Mouse (Mus musculus) ovary, postnatal 36 days (tissue): ENCODE measurements around the gene Arl11.

Source experiments
- DNase-seq: peaks from one replicate; pipeline ENCODE4 v3.0.0; 2022; ENCODE audit warnings: low spot score, mixed read lengths

Arl11 gene

GRCm38 (mm10) chr14:61327618-61328450, 18.3 kb downstream of the Arl11 start:
- peak; percentile 38 for DNase-seq

- DNase-seq = peak; percentile 31
Measured at GRCm38 (mm10) chr14:61330591-61330990, 21.0 kb downstream of the Arl11 start.

- DNase-seq = peak; percentile 72
Measured at GRCm38 (mm10) chr14:61330996-61331561, 21.5 kb downstream of the Arl11 start.

GRCm38 (mm10) chr14:61339381-61339780, 29.8 kb downstream of the Arl11 start:
- no peak for DNase-seq

GRCm38 (mm10) chr14:61344590-61344989, 35.0 kb downstream of the Arl11 start:
- peak; percentile 23 for DNase-seq

GRCm38 (mm10) chr14:61346827-61347698, 37.5 kb downstream of the Arl11 start:
- DNase-seq = no peak

GRCm38 (mm10) chr14:61349876-61350275, 40.3 kb downstream of the Arl11 start:
- DNase-seq = no peak

GRCm38 (mm10) chr14:61350808-61351207, 41.3 kb downstream of the Arl11 start:
- no peak for DNase-seq

- DNase-seq = no peak
Measured at GRCm38 (mm10) chr14:61354251-61355235, 45.0 kb downstream of the Arl11 start.

GRCm38 (mm10) chr14:61360131-61360980, 50.8 kb downstream of the Arl11 start, which contains the start of gene Ebpl:
Gene Ebpl (minus strand): TSS chr14:61360439.
- peak; percentile 94 for DNase-seq

GRCm38 (mm10) chr14:61360981-61361511, 51.5 kb downstream of the Arl11 start:
- DNase-seq = no peak
